Mouse (Mus musculus) erythroblast, adult 5-6 weeks (primary cell): ENCODE results near the gene Scel. TPM values are rescaled to one million over a fixed set of nuclear protein-coding genes. Genes with fewer than 3 reads are reported as not detected.
A peak's percentile ranks its signal among the peaks of the same experiment; 100 is the strongest.

Experiments used
- ATAC-seq: replicated peaks from 2 replicates; pipeline ENCODE4 v1.8.0; 2016; ENCODE audit warnings: moderate number of reproducible peaks, mild to moderate bottlenecking, moderate TSS enrichment, inconsistent platforms; ENCODE audit not compliant: poor library complexity, low FRiP score, severe bottlenecking
- total RNA-seq, 2 experiments: library from RNA; stranded (forward) in 1 of 2; stranded (reverse) in 1 of 2; fragments of 150-400 nt in 1 of 2; fragments of 200-764, 138-1000 nt in 1 of 2; gene quantifications; 2 replicates each; pipeline versions ENCODE4 v1.2.3 to v1.2.4; 2015 to 2017; ENCODE audit warnings: low replicate concordance in 2 of 2

Gene Scel
- total RNA-seq, 2 experiments from 2014 or later, result not detected

DNA sequence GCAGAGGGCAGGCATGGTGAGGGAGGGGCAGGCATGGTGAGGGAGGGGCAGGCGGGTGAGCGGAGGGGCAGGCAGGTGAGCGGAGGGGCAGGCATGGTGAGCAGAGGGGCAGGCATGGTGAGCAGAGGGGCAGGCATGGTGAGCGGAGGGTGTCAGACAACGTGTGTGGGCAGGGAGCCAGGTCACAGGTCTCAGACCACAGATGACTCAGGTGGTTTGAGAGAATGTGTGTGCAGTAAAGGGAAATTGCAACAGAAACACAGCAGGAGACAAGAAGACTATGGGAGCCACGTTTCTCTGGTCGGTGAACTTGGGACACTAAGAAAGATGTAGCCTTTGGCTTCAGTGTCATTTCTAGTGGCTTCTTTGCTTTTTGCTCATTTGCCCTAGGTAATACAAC lies 8.6 kb upstream of the Scel start:
- ATAC-seq, result no peak

DNA sequence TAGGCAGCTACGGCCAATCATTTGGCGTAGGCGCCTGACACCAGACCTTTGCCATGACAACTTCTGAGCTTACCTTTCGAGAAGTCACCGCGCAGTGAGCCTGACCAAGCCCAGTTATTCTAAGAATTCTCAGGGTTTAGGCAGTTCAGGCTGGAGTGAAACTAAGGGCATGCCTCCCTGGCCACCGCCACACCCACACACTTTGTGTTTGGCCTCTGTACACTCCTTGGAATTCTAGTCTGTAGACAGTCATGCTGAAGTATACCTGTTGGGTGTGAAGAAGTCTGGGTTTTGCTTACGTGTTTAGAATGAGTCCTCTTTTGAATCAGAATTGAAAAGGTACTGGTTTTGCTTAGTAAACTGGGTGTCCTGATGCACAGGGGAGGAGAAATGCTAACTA lies 3.6 kb upstream of the Scel start:
- ATAC-seq, result no peak

DNA sequence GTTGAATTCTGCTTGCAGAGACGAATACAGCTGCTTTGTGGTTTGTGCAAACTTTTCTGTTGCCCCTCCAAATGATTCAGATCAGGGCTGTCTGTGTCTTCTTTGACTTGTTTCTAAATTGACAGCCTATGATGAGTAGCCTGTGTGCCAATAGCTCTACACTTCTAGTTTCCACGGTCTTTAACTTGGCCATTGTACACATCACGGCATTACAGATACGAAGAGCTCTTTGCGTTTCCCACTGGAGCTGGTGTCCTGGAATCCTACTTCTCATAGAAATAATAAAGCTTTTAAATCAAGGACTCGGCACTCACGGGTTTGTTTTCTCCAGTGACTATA lies 300 bp downstream of the Scel start:
- ATAC-seq, result no peak

DNA sequence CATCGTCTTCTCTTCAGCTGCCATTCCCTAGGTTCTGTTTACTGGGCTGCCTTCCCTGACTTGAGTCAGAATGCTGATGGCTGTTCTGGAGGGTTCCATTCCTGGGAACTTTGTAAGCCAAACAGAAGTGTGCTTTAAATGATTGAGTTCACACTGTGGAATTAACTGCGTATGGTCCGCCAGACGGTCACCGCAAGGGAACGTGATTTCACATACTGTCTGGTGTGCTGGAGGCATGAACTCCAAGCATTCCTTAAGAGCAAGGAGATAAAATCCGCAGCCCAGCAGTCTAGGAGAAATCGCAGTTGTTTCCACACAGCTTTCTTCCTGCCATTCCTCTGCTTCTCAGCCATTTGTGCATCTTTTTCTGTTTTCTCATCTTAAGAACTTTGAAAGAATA lies 2.3 kb downstream of the Scel start:
- no peak for ATAC-seq

DNA sequence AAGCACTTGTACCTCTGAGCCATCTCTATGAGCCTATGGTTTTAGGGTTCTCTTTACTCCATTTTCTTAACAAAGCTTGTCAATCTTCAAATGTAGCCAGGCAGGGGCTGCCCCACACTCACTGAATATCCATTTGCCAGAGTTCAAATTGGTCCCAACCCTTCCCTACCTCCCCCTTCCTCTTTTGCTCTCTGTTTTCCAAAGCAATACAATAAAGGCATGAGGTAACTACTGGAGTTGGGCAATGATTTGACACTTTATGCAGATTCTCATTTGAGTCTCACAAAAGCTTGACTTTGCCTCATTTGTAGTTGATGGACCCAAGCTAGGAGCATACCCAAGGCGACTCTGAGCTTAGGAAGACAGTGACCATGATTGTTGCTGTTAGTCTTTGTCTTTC lies 13.1 kb downstream of the Scel start:
- ATAC-seq, result no peak

DNA sequence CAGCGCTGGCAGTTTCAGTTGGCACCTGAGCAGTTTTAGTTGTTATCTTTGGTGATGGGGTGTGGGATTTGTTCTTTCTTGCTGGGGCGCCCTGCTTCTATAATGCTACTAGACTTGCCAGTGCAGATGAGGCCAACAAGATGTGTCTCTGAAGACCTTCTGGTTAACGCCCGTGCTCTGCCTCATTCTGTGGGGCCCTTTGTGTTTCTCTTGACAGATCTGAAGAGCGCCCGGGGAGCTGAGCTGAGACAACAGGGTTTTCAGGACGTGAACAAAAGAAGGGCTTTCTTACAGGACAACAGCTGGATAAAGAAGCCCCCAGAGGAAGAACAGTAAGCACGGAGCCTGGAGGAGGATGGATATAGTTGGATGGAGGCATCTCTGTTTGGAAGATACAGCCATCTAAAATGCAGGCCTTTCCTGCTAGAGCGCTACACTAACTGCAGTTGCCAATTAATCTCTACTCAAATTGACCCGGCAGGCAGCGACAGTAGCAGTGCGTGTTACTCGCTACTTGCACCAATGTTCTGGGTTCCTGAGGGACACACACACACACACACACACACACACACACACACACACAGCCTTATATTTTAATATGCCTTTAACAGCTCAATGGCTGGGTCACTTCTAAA lies 16.7 kb downstream of the Scel start:
- no peak for ATAC-seq

DNA sequence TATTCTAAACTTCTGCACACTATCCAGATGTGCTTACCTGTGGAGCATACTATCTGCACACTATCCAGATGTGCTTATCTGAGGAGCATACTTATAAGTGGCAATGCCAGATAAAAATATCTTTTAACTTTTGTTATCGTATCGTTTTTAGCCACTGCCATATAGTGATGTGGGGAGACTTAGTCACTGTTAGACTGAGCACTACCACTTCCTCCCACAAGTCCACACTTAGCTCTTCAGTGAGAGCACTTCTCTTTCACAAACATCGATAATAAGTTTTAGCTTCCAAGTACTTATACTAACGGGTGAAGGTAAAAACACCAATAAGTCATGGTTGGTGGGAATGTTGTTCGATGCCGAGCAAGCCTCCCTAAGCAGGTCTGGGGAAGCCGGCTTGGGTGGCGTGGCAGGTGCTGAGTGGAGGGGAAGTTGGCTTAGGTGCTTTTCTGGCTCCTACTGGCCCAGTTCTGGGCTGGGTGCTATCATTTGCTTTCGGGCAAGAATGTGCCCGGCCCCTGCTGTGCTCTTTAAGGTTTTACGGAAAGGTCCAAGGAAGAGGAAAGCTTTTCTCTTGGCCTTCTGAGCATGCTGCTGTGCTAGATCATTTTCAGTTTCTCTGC lies 18.7 kb downstream of the Scel start:
- ATAC-seq, result no peak

DNA sequence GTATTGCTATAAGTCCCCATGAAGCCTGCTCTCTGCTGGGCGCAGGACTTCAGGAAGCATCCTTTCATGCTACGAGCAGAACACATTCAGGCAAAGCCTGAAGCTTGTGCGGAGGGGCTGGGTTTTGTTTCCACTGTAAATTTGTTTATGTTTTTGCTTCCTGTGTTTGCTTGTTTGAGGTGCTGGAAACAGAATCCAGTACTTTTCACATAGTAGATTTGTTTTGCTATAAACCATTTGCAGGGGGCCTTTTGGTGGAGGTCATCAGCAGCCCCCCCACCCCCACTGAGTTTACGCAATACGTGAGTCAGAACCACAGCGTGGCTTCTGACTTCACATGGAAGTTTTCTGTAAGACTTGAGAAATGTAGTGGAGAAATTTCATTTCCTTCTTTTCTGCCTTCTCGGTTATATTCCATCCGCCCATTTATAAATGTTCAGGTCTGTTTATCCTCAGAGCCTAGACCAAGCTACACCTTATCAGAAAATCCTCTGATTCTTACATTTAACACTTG lies 22.4 kb downstream of the Scel start:
- no peak for ATAC-seq

DNA sequence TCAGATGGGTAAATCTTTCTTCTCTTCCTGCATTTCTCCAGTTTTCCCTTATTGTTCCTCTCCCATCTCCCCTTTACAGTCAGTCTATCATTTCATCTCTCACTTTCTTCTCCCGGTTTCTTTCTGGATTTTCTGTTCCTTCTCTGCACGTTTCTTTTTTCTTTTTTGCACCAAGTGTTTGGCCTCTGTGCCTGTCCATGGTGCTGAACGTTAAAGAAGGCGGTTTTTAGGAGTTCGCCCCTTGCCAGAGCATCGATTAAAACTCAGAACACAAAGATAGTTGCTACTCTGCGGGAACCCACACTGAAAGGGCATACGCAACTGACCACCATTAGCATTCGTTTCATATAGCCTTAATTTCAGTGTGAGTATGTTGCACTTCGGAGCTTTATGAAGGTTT lies 23.2 kb downstream of the Scel start:
- ATAC-seq, result no peak

DNA sequence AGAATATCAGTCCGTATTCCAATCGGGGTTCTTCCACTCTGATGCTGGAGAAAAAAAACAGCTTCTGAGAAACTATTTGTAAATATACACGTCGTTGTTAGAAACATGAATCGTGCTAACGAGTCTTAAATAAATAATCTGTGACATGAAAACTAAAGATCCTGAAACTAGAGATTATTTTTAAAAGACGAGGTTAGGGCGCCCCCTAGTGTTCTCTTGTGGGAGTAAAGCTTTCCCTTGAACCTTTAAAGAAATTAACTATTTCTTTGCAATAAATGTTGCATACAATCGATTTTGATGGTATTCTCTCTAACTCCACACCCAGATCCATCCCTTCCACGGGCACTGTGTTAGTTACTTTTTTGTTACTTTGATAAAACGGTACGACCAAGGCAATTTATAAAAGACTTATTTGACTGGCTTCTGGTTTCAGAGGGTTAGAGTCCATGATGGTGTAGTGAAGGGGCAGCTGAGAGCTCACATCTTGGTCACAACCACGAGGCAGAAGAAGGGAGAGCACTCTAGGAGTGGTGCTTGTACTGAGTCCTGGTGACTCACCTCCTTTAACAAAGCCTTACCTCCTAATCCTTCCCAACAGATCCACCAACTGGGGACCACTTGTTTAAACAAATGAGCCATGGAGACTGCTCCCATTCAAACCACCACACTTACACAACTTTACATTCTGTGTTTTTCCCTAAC lies 24.4 kb downstream of the Scel start:
- no peak for ATAC-seq

DNA sequence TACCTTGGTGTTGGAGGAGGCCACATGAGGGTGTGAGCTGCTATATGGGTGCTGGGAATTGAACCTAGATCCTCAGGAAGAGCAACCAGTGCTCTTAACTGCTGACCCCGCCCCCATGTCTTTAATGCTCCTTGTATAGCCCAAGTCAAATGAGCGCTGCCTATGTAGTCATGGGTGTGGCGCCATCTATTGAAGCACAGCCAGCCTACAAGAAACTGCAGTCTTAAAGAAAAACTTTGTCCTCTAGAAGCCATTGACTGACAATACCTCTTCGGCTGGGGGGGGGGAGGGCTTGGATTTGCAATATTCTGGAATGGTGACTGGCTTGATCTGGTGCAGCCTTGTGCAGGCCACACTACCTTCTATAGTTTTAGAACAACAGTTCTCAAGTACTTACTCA lies 26.7 kb downstream of the Scel start:
- ATAC-seq, result no peak

DNA sequence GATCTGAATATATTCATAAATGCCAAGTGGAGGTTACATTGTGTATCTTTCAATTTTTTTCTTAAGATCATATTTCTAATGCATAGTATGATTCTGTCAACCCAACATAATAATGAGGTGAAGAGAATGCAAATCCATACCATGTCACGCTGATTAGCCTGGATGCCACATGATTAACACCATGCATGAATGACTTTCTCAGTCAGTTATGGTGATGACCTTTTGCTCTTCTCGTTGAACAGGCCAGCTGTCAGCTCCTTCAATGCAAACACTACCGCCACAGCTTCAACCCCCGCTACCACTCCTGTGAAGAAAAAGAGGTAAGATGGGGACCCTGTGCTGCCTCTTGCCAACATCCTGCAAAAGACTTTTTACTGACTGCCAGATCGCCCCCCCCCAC lies 28.5 kb downstream of the Scel start:
- ATAC-seq, result no peak

DNA sequence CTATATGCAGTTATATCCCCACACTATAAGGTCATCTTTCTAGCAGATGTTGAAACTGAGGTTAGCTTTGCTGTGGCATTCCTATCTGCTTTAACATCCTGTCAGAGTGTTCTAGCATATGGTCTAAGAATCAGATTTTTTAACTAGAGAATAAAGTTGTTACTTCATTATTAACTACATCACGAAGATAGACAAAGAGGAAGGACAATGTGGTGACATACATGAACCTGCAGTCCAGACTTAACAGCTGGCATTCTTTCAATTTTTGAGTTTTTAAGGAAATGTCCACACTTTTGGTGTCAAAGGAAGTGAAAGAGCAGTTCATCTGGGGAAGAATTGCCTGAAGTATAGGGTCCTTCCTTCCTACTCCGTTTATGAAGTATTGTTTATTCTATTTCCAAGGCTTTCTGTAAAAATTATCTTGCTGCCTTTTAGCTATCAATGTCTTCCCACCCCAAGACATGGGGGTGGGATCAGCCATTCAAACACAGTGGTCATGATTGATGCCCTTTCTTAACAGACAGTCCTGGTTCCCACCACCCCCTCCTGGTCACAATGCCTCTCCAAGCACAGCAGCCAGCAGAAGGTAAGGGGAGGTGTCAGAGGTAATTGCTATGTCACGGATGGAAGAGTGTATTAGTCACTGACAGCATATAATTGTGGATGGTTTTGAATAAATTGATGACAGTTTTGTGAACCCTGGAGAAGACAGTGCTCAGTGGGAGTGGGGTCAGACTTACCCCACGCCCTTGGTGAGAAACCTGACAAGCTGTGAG lies 30.4 kb downstream of the Scel start:
- ATAC-seq, result no peak

DNA sequence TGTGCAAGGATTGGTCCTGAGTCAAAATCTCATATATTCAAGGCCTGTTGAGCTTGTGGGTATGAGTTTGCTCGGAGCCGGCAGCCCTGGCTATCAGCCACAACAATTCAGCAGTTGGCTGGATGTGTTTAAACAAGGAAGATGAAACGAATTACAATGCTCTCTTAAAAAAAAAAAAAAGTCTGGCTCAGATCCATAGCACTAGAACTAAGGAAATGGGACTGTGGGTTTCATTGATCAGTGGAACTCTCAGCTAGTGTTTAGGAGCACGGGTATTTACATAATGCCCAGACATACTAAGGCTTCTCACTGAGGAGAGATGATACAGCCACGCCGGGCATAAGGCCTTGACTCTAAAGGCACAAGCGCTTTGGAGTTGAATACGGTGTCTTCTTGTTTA lies 32.6 kb downstream of the Scel start:
- ATAC-seq, result no peak

DNA sequence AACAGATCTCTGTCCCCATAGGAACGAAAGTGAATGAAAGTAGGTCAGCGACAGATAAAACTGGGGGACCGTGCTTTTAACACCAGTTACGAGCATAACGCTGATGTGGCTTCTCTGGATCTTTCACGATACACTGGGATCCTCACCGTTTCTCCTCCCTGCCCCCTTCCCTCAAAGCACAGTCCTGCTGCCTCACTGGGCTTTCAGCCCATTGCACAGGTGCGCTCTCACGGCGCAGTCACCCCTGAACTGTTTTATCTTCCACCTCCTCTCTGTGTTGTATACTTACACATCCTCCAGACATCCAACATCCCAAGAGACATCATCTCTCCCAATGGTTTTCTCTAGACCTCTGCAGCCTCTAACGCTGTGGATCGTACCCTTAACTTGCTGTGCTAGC lies 33.1 kb downstream of the Scel start:
- no peak for ATAC-seq

DNA sequence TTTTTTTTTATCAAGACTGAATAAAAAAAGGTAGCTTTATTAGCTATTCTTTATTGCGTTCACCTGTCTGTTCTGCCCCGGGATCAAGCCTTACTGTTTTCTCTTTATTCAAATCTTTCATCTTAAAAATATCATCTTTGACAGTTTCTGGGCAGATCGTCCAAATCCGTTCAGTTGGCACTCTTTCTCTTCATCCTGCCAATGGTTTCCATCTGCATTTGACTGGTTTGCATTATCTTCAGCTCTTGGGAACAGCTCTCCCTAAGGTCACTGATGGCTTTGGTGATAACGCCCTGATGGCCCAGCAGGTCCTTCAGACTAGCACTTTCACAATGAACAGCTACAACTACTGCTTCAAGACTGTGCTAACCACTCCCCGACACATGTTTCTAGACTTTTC lies 35.1 kb downstream of the Scel start:
- no peak for ATAC-seq

DNA sequence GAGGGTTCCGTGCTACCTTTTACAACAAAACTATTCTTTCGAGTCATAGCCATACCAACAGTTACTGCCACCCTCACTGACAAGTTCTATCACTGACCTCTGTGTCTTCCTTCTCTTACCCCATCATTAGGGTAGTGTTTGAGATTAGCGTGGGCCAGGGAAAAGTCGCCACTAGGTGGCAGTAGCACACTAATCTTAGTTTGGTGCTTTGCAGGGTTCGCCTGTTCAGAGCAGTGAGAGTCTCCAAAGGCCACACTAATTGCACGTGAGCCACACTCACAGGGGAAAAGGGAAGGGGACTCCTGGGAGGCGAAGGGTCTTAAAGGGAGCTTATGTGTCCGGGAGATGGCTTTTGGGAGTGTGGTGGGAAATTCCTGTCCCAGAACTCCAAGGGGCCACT lies 37.3 kb downstream of the Scel start:
- peak; percentile 69 for ATAC-seq

DNA sequence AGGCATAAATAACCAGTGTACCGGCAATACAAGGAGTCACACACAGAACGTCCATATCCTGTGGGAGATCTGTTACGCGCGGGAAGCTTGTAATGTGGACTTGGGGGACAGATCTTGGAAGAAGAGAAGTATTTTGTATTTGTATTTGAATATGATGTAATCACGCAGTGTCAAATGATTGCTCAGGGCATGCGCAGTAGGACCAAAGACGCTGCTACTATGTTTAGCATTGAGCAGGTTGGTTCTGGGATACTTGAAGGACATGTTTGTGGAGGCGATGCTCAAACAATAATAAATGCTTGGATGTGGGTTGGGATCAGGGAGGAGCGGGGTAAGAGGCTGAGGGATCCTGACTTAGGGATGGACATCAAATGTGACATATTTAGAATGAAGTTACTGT lies 37.8 kb downstream of the Scel start:
- ATAC-seq, result no peak

DNA sequence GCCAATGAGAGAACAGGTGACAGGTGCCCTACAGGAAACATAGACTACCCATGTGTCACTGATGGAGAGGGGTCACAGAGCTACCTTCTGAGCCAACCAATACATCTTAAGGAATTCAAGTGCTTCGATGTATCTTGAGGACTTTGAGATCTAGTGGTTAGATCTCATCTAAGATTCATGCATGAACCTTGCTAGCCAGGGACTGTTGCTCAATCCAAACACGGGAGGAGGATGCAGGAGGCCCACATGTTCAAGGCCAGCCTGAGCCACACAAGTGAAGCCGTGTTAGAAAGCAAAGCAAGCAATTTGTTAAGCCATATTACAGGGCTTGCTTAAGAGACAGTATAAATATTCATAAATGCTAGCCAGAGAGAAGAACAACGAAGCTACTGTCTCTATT lies 38.8 kb downstream of the Scel start:
- no peak for ATAC-seq

DNA sequence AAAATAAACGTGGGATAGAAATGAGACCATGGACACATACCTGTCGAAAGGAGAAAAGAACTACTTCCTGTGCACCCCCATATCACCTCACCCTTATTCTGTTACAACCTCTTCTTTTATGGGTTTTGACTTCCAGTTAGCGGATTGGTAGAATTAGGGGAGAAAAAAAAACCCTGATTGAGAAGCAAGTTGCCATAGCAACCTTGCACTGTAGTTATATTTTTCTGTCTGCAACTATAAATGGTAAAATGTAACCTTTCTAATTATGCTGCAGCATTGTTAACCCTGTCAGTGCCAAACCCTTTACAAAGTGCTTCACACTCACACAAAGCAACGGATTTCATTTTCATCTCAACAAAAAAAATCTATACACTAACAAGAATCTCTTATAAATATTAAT lies 39.2 kb downstream of the Scel start:
- ATAC-seq, result no peak

DNA sequence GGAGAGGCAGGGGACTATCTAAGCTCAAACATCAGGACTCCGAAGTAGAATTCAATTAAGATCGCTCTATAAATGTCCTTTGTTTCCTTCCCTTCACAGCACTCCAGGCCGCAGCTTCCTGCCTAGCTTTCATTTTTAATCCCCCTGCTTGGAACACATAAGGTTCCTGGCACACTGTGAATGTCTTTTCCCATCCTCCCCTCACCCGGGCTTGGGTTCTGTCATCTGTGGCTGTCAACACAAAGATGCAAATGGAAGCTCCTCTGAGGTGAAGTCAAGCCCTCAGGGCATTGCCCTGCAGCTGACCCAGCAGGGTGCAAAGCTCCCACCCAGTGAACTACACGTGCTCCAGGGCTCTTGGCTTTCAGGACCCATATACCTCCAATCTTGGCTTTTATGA lies 43.5 kb downstream of the Scel start:
- no peak for ATAC-seq
